Mouse (Mus musculus): ENCODE data around the gene Manba.
"Not testable (repeated sequence)": the region's sequence is repeated elsewhere in the genome, so short reads cannot be mapped to it uniquely, and the experiment has no call there.

The Manba gene

GRCm38 (mm10) chr3:135485128-135485899 lies at the start of gene Manba:
Manba (plus strand) TSS chr3:135485611.
- DNase-seq, result peak; percentile 91

GRCm38 (mm10) chr3:135436901-135437616 lies 48.4 kb upstream of the Manba start:
- DNase-seq, result no peak

- peak; percentile 99 for DNase-seq
These were observed 47.5 kb upstream of the Manba start, which contains the start of gene Ube2d3 for GRCm38 (mm10) chr3:135437758-135438495. Ube2d3 (plus strand) TSS chr3:135438149.

GRCm38 (mm10) chr3:135438531-135438912 lies 46.9 kb upstream of the Manba start:
- DNase-seq, result peak; percentile 96

- DNase-seq, result peak; percentile 95
These were observed 46.4 kb upstream of the Manba start for GRCm38 (mm10) chr3:135438913-135439531.

GRCm38 (mm10) chr3:135439651-135440050 lies 45.8 kb upstream of the Manba start:
- DNase-seq, result no peak

- peak; percentile 42 for DNase-seq
These were observed 45.2 kb upstream of the Manba start for GRCm38 (mm10) chr3:135440221-135440620.

GRCm38 (mm10) chr3:135440621-135441020 lies 44.8 kb upstream of the Manba start:
- DNase-seq, result no peak

- DNase-seq, result no peak
These were observed 40.5 kb upstream of the Manba start for GRCm38 (mm10) chr3:135444930-135445329.

- no peak for DNase-seq
These were observed 26.4 kb upstream of the Manba start for GRCm38 (mm10) chr3:135458981-135459380.

GRCm38 (mm10) chr3:135468402-135468801 lies 17.0 kb upstream of the Manba start:
- no peak for DNase-seq

- DNase-seq, result no peak
These were observed 16.3 kb upstream of the Manba start for GRCm38 (mm10) chr3:135469146-135469545.

- DNase-seq, result peak; percentile 82
These were observed 15.4 kb upstream of the Manba start for GRCm38 (mm10) chr3:135469974-135470373.

- no peak for DNase-seq
These were observed 14.6 kb upstream of the Manba start for GRCm38 (mm10) chr3:135470823-135471222.

- no peak for DNase-seq
These were observed 10.4 kb upstream of the Manba start for GRCm38 (mm10) chr3:135475025-135475424.

GRCm38 (mm10) chr3:135476286-135476685 lies 9.1 kb upstream of the Manba start:
- DNase-seq, result no peak

GRCm38 (mm10) chr3:135476977-135477376 lies 8.4 kb upstream of the Manba start:
- no peak for DNase-seq

GRCm38 (mm10) chr3:135479090-135479489 lies 6.3 kb upstream of the Manba start:
- DNase-seq, result not testable (repeated sequence)

- no peak for DNase-seq
These were observed 4.6 kb upstream of the Manba start for GRCm38 (mm10) chr3:135480767-135481166.

GRCm38 (mm10) chr3:135481608-135482007 lies 3.8 kb upstream of the Manba start:
- DNase-seq, result peak; percentile 27

GRCm38 (mm10) chr3:135484650-135485049 lies 761 bp upstream of the Manba start:
- DNase-seq, result not testable (repeated sequence)

GRCm38 (mm10) chr3:135485900-135486241 lies 460 bp downstream of the Manba start:
- no peak for DNase-seq

GRCm38 (mm10) chr3:135486351-135486750 lies 940 bp downstream of the Manba start:
- no peak for DNase-seq

Data from kidney, postnatal 10 days (tissue).